Mouse (Mus musculus) monocyte, adult 2 months (primary cell): ENCODE measurements around the gene Cldn2.

Experiments
- DNase-seq, 2 experiments: peaks; one replicate each; pipeline ENCODE4 v3.0.0; 2022; ENCODE audit warnings: low spot score in 2 of 2, low read depth in 1 of 2

The Cldn2 gene

GRCm38 (mm10) chrX:139807391-139807790, 6.8 kb downstream of the Cldn2 start:
- no peak for DNase-seq

GRCm38 (mm10) chrX:139808085-139808484, 7.5 kb downstream of the Cldn2 start:
- DNase-seq = no peak

DNA sequence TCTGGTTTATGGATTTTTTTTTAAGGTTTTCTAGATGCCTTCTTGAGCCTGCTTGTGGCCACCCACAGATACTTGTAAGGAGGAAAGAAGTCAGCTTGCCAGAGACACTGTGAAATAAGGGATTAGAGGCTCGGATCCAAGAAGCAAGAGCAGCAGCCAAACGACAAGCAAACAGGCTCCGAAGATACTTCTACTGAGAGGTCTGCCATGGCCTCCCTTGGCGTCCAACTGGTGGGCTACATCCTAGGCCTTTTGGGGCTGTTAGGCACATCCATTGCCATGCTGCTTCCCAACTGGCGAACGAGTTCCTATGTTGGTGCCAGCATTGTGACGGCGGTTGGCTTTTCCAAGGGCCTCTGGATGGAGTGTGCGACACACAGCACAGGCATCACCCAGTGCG, 7.9 kb downstream of the Cldn2 start:
- DNase-seq = no peak

DNA sequence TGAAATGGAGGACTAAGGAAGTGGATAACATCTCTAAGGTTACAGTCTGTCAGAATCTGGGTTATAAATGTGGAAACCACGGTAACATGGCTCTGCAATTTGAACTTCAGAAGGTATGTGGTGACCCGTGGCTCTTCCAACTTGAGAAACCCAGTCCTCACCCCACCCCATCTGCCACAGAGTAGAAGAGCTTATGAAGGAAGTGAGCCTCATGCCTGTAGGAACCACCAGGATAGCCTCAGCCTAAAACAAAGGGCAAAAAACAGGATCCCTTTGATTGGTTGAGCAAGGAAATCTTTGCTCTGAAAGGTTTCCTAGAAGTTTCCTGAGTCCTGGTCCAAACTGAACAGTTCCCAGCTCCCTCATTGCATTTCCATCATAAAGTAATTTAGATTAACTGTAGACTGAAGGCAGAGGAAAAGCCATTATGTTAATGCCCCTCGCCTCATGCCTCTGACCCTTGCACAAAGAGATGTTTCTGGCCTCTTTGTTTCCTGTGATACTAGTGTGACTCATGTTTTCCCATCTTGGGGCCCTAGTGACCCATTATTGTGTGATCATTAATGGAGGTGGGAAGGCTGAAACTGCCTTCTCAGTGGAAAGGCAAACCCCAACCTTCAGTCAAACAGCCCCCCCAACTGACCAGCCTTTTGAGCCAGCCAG, 12.1 kb downstream of the Cldn2 start:
- no peak for DNase-seq

GRCm38 (mm10) chrX:139813299-139814002, 12.8 kb downstream of the Cldn2 start:
- no peak for DNase-seq

GRCm38 (mm10) chrX:139814018-139814635, 13.5 kb downstream of the Cldn2 start:
- DNase-seq = no peak

- no peak for DNase-seq
These were observed 14.6 kb downstream of the Cldn2 start for GRCm38 (mm10) chrX:139815201-139815600.

DNA sequence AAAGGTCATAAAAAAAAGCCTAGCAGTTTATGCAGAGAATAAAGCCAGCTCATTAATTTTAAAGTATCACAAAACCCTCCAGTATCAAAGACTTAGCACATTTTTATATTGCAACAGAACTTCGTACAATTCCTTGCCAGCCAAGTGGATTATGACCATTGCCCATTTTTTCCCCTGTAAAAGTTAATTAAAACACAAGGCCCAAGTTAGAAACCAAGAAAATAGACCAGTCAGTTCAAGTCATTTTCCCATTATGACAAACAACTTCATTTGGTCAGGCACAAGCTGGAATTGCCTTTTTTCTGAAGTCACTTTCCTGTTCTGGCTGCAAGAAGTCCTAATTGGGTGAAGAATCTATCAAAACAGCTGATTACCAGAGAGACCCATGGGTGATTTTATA, 24.8 kb downstream of the Cldn2 start:
- DNase-seq = no peak

GRCm38 (mm10) chrX:139826926-139827325, 26.3 kb downstream of the Cldn2 start:
- no peak for DNase-seq

DNA sequence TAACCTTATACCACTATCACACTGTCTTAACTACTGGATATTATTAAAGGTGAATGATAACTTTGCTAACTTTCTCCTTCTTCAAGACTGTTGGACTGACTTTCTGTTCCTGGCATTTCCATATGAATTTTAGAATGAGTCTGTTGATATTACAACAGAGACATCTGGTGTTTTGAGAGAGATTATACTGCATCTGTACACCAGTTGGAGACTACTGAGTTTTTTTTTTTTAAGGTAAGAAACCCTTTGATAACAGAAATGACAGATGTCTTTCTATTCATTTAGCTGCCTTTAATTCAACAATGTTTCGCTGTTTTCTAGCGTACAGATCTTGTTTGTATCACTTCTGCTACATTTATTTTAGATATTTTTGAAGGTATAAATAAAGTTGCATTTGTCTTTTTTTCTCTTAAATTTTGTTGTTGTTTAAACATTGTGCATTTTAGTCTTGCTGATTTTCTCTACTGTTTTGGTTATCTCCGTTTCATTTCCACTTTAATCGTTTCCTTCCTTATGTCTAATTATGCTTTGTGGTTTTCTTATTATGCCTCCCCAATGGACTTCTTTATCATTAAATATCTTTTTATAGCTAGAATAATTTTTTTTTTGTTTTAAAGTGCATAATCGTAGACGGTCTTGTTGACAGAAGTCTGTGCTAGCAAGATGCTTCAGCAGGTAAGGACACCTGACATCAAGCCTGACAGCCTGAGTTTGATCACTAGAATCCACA, 27.9 kb downstream of the Cldn2 start:
- DNase-seq = no peak

- no peak for DNase-seq
These were observed 31.8 kb downstream of the Cldn2 start for GRCm38 (mm10) chrX:139832464-139832863.

DNA sequence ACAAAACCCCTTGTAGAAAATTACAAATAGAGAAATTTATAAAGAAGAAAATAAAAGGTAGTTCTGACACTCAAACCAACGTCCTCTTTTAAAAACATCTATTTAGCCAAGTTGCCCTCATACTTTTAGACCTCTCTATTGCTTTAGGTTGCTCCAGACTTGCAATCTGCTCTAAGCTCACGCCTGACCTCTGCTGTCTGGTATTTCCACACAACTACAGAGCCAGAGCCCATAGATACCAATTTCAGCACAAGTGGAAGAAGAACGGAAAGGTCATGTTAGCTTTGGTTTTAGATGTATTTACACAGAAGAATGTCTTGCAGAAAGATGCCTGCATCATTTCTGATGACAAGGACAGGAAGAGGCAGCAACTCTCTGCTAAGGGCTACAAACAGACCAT, 38.4 kb downstream of the Cldn2 start:
- no peak for DNase-seq

DNA sequence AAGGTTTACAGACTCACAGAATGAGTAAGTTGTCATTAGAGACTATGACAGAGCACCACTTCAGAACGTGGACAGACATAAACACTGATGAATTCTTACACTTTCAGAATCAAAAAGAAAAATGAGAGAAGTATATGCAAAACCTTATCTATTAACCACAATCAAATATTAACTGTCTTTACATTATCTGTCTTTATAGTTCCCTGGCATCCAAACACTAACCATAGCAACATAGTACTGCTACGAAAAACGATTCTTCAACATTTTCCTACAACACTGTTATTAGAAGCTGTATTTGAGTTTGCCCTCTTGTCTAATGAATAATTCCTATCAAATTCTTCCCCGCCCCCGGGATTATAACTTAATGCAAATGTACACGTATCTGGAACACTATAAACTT, 40.5 kb downstream of the Cldn2 start:
- no peak for DNase-seq

DNA sequence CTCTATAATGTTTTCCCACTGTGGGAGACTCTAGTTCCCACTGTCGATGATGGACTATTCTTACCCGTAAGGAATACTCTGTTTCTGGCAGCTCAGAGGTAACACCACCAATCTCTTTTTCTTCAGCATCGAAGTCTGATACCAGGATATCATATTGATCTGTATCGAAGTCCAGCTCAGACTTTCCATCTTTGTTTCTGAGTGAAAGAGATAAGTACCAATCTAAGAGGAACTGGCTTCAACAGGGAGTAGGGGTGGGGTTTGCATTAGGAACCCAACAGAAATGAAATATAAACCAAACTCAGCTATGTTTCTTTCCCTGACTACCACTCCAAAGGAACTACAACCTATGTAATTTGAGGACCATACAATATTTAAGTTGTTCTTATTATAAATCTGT, 54.2 kb downstream of the Cldn2 start:
- no peak for DNase-seq

DNA sequence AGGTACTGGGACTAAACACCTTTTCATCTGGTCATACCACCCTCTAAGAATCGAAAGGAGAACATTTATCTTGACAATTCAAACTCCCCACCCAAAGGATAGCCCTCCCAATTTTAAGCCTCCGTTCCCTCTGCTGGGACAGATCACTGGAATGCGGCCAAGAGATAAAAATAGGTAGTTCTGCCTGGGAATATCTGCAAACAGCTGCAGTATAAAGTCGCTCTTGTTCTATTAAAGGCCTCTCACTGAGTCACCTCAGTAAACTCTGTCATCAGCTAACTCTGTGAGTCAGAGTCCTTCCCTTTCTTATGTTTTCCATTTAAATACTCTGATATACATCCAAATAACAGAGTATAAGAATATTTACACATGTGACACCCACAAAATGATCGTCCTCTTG, 58.8 kb downstream of the Cldn2 start:
- DNase-seq = no peak
